8 mouse cellular contexts compared by ENCODE assay signal in the genomic region with DNA sequence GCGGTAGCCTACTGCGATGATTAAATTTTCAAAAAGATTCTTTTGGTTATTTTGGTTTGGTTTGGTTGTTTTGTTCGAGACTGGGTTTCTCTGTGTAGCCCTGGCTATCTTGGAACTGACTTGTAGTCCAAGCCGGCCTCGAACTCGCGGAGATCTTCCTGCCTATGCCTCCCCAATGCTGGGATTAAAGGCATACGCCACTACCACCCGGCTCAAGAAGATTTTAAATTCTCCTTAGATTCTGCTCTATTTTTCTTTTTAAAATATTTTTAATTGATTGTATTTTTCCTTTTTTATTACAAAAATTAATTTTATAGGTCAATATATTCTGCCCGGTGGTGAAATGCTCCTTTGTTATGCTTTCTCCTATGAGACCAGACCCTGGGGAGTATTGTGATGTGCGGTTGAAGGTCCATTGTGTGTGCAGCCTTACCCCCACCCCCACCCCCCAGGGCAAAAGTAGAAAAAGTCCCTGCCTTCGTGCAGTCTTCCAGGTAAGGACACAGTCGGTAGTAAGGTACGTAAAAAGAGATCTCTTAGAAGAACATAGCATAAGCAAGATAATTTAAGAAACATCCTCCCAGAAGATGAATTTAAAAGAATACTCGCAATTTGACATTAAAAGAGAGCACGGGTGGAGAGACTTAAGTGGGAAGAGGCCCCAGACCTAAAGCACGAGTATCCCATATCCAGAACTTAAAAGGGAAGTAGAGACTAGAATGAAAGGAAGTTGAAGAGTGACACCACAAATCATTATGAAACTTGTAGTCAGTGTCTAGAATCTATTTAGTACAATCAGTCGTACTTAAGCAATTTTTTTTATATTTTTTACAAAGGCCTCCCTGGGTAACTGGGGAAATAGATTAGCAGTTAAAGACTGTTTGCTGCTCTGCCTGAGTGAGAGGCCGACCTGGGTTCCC. TPM values are rescaled to one million over a fixed set of nuclear protein-coding genes. Genes with fewer than 3 reads are reported as not detected.
DNase-seq lines count a peak whose midpoint lies in the region; ATAC-seq lines count a peak whose summit lies in the region.

No protein-coding gene starts in this region.

- no peaks in the 10 kb centered on the region for H3K9me3 ChIP-seq in heart, embryonic 16.5 days (replicated peaks; ENCODE audit: control insufficient read depth, low read length)
- H3K9me3 ChIP-seq in hindbrain, embryonic 15.5 days = no peaks in the 10 kb centered on the region
- no peaks in the 10 kb centered on the region for H3K9me3 ChIP-seq in midbrain, embryonic 12.5 days

- H3K9ac ChIP-seq in heart, embryonic 16.5 days (ENCODE audit: low read length) = peak overlapping the region; percentile 98
- H3K9ac ChIP-seq in hindbrain, embryonic 15.5 days = peak overlapping the region; percentile 94
- peak overlapping the region; percentile 93 for H3K9ac ChIP-seq in midbrain, embryonic 12.5 days (replicated peaks)

- peak overlapping the region; percentile 90 for H3K4me3 ChIP-seq in heart, embryonic 16.5 days (ENCODE audit: low read length)
- H3K4me3 ChIP-seq in hindbrain, embryonic 15.5 days = peak overlapping the region; percentile 95
- H3K4me3 ChIP-seq in midbrain, embryonic 12.5 days = peak overlapping the region; percentile 87

- no peaks in the 10 kb centered on the region for H3K36me3 ChIP-seq in heart, embryonic 16.5 days (ENCODE audit: control insufficient read depth, insufficient read depth)
- H3K36me3 ChIP-seq in hindbrain, embryonic 15.5 days = no peaks in the 10 kb centered on the region
- H3K36me3 ChIP-seq in midbrain, embryonic 12.5 days = no peaks in the 10 kb centered on the region

- H3K4me1 ChIP-seq in heart, embryonic 16.5 days (ENCODE audit: control insufficient read depth, insufficient read depth, low read length) = peaks cover 20% of the 10 kb centered on the region
- H3K4me1 ChIP-seq in hindbrain, embryonic 15.5 days (replicated peaks) = peaks cover 27% of the 10 kb centered on the region
- H3K4me1 ChIP-seq in midbrain, embryonic 12.5 days = peaks cover 23% of the 10 kb centered on the region

- H3K4me2 ChIP-seq in heart, embryonic 16.5 days (ENCODE audit: low read depth, low read length) = peak overlapping the region; percentile 80
- H3K4me2 ChIP-seq in hindbrain, embryonic 15.5 days = peak overlapping the region; percentile 84
- peak overlapping the region; percentile 69 for H3K4me2 ChIP-seq in midbrain, embryonic 12.5 days (replicated peaks)

- ATAC-seq in heart, embryonic 16.5 days (replicated peaks; ENCODE audit: extremely low read depth, insufficient read depth, low FRiP score) = no peak
- ATAC-seq in hindbrain, embryonic 15.5 days (ENCODE audit: low FRiP score, low read depth) = no peak; the same call in 1 of the 2 replicates
- ATAC-seq in midbrain, embryonic 12.5 days (ENCODE audit: low FRiP score, low read depth) = no peak
- no peak for ATAC-seq in megakaryocyte-erythroid progenitor cell, adult 5-6 weeks (replicated peaks; ENCODE audit: low FRiP score, low TSS enrichment, poor library complexity, severe bottlenecking)

- 54% methylated on average over 19 of the region's 19 CpGs for WGBS in heart, embryonic 16.5 days
- WGBS in hindbrain, embryonic 15.5 days = 57% methylated on average over 19 of the region's 19 CpGs
- 57% methylated on average over 19 of the region's 19 CpGs for WGBS in midbrain, embryonic 12.5 days

- no peak for DNase-seq in heart, postnatal 4 days
- DNase-seq in MEL-GATA-1-ER (ENCODE audit: extremely low read depth, low read depth) = peak; percentile 44
- DNase-seq in thymus, postnatal 36 days = no peak
- DNase-seq in ovary, postnatal 36 days (ENCODE audit: low spot score) = no peak

- no peaks in the 10 kb centered on the region for H3K27me3 ChIP-seq in heart, embryonic 16.5 days (ENCODE audit: control insufficient read depth, insufficient read depth, low read length)
- H3K27me3 ChIP-seq in hindbrain, embryonic 15.5 days = no peaks in the 10 kb centered on the region
- H3K27me3 ChIP-seq in midbrain, embryonic 12.5 days = no peaks in the 10 kb centered on the region

- H3K27ac ChIP-seq in heart, embryonic 16.5 days (ENCODE audit: low read length) = peak overlapping the region; percentile 95
- peak overlapping the region; percentile 85 for H3K27ac ChIP-seq in hindbrain, embryonic 15.5 days (replicated peaks)
- no peak overlapping the region for H3K27ac ChIP-seq in midbrain, embryonic 12.5 days (replicated peaks)

RNA-seq across cellular contexts. Expression of a gene that starts 0.6 kb away (rescaled TPM):
- 58.9 and 70.3 TPM in 2 replicates for polyA plus RNA-seq in heart, embryonic 16.5 days (2015; fragmentation: Nextera tagmentation; extraction: Ambion mirVana)
- total RNA-seq in heart, postnatal 4 days (2021) = 10 to 100 TPM; 92.7 to 96.5 TPM
- polyA plus RNA-seq in hindbrain, embryonic 15.5 days (2015; fragmentation: Nextera tagmentation; extraction: Ambion mirVana) = 37.3 and 39.1 TPM in 2 replicates
- polyA plus RNA-seq in midbrain, embryonic 12.5 days (2016; fragmentation: Nextera tagmentation; extraction: Ambion mirVana) = 55.1 and 57.9 TPM in 2 replicates
- 80.1 and 80.9 TPM in 2 replicates for total RNA-seq in megakaryocyte-erythroid progenitor cell, adult 5-6 weeks (2014; fragmentation: Nextera tagmentation)
- total RNA-seq in megakaryocyte-erythroid progenitor cell, adult 5-6 weeks (2017) = 41.8 and 56.9 TPM in 2 replicates

RNA-seq across cellular contexts. Expression of a gene that starts 32.7 kb away (rescaled TPM):
- polyA plus RNA-seq in heart, embryonic 16.5 days (2015; fragmentation: Nextera tagmentation; extraction: Ambion mirVana) = 21.0 and 23.2 TPM in 2 replicates
- 10 to 100 TPM; 44.5 to 48.5 TPM for total RNA-seq in heart, postnatal 4 days (2021)
- polyA plus RNA-seq in hindbrain, embryonic 15.5 days (2015; fragmentation: Nextera tagmentation; extraction: Ambion mirVana) = 117 and 123 TPM in 2 replicates
- 78.8 and 87.4 TPM in 2 replicates for polyA plus RNA-seq in midbrain, embryonic 12.5 days (2016; fragmentation: Nextera tagmentation; extraction: Ambion mirVana)
- total RNA-seq in megakaryocyte-erythroid progenitor cell, adult 5-6 weeks (2014; fragmentation: Nextera tagmentation) = 50.6 and 51.6 TPM in 2 replicates
- 41.2 and 47.5 TPM in 2 replicates for total RNA-seq in megakaryocyte-erythroid progenitor cell, adult 5-6 weeks (2017)
